Mouse (Mus musculus) adrenal gland, postnatal 0 days (tissue): Measurements from ENCODE around the gene Ccdc137. TPM values are rescaled to one million over a fixed set of nuclear protein-coding genes. Genes with fewer than 3 reads are reported as not detected.

Experiments
- polyA plus RNA-seq: library from polyadenylated mRNA; unstranded; fragments of >200 nt; fragmentation: Nextera tagmentation; extraction: Ambion mirVana; gene quantifications from 2 replicates; pipeline ENCODE4 v1.2.1, GENCODE M21; 2015

The Ccdc137 gene
- 17.7 and 21.3 TPM in 2 replicates for polyA plus RNA-seq

DNA sequence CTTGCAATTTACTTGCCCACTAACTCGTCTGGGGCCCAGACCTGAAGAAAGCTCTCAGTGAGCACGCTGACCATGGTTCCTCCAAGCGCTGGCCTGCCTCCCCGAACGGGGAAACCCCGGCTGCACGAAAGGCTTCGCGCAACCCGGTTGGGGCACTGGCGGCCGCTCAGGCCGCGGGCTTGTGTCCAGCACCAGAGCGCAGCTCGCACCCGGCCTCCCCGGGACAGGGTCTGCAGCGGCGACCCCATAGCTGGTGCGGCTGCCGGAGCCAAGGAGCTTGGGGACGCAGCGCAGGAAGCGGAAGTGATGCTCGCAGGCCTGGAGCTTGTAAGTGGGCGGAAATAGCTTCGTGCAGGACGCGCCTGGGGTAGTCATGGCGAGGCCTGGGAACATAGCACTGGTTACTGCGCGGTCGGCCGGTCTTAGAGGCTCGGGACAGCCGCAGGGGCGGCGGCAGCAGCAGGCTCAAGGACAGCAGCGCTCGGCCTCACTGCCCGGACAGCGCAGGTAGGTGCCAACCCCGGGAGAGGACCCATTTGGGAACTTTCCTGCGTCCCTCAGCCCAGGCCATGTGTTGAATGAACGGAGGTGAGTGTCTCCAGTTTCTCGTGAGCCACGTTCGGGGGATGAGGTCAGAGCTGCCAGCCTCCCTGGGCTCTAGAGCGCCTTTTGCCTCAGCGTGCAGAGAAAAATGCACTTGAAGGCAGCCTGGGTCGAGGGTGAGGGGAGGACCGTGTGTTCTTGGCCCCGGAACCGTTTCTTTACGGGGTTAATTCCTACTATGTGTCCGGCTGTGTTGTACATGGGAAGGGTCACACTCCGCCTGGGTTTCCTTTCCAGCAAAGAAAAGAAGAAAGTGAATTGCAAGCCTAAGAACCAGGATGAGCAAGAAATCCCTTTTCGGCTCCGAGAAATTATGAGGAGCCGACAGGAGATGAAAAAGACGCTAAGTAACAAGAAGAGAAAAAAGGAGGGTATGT, at the start of gene Ccdc137, which contains the start of gene Oxld1:
Gene Ccdc137 (plus strand): TSS at position 344 of the 980 bp plus-strand sequence.
Gene Oxld1 (minus strand): TSS at position 297 of the 980 bp plus-strand sequence.

DNA sequence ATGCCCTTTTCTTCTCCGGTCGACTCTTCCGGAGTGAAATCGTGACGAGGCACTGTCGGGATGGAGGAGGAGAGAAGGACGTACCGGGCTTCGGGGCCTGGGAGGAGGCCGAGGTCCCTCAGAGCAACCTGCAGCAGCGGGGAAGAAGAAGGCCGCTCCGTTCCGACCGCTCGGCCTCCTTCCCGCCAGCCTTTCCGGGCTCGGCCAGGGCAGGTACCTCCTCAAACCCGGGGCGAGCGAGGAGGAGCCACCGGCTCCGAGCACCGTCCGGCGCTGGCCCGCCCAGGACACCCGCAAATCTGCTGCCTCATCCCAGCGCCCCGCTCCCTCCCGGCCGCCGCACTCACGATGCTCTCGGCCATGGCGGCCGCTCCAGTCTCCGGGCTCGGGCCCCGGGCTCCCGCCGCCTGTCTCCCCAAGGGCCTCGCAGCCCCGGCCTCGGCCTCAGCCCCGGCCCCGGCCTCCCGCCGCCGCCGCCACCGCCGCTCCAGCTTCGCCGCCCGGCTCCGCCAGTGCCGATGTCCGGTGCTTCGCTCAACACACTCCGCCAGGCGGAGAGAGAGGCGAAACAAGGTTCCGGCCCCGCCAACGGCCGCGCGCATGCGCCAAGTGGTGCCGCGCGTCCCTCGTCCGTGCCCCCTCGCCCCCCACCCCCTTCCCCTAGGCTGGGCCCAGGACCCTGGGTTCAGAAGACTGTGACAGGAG, 20.6 kb upstream of the Ccdc137 start, which contains the start of gene Nploc4:
Gene Nploc4 (minus strand): TSS at position 557 of the 705 bp plus-strand sequence.

DNA sequence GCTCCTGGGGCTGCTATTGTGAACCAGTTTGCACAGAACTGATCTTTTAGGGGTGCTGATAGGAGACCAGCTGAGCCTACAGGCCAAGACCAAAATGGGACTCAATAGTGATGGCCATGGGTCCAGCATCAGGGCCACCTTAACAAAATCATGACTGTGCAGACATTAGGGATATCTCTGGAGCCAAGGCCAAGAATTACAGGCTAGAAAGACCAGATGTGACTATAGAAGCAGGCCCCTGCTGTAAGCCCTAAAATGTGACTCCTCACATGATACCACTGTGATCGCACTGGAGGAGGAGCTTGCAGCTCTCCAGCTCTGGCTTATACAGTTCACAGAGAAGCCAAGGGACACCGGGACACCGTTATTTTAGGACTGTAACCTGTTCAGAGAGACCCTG, 15.6 kb upstream of the Ccdc137 start, which contains the start of gene Tspan10:
Gene Tspan10 (plus strand): TSS at position 301 of the 400 bp plus-strand sequence.

DNA sequence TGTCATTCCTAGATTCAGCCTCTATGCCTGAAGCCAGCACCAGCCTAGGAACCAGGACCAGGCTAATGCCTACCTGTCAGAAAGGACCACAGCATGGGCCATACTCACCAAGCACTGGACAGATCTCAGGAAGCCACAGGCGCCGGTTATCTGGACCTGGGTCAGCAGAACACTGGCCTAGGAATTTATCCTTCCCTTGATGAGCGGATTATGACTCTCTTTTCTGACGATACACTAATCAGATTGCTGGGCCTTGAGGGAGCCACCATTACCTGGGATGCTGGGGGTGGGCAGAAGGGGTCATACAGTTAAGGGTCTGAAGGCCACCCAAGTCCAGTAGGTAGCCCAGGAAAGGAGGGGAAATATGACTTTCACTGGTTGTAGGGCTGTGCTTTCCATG, 4.6 kb upstream of the Ccdc137 start, which contains the start of gene Pde6g:
Gene Pde6g (minus strand): TSS at position 195 of the 400 bp plus-strand sequence.

DNA sequence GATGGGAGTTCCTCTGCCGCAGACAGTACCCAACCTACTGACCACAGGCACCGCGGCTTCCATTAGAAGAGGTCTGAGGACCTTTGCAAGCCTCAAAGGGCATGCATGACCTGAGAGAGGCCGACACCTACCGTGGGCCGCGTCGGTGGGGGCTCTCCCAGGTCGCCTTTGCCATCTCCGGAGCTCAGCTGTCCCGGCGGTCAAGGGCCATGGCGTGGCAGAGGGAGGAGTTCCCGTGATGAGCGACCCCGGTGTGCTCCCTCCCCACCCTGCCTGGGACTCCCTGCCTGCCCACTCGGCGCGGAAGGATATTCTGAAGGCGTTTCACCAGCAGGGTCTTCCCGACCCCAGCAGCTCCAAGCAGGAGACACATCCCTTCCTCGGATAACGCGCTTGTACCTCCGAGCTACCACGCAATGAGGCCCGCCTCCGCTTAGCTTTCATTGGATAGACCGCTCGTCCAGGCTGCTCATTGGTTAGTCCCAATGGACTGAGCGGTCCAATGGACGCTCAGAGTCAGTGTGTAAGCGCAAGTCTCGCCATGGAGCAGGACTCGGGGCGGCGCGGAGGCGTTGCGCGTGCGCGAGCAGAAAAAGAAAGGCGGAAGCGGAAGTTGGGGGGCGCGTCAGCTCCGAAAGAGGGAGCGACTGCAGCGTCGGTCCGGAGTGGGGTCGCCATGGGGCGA, 9.3 kb downstream of the Ccdc137 start, which contains the start of gene Arl16:
Gene Arl16 (minus strand): TSS at position 557 of the 685 bp plus-strand sequence.

DNA sequence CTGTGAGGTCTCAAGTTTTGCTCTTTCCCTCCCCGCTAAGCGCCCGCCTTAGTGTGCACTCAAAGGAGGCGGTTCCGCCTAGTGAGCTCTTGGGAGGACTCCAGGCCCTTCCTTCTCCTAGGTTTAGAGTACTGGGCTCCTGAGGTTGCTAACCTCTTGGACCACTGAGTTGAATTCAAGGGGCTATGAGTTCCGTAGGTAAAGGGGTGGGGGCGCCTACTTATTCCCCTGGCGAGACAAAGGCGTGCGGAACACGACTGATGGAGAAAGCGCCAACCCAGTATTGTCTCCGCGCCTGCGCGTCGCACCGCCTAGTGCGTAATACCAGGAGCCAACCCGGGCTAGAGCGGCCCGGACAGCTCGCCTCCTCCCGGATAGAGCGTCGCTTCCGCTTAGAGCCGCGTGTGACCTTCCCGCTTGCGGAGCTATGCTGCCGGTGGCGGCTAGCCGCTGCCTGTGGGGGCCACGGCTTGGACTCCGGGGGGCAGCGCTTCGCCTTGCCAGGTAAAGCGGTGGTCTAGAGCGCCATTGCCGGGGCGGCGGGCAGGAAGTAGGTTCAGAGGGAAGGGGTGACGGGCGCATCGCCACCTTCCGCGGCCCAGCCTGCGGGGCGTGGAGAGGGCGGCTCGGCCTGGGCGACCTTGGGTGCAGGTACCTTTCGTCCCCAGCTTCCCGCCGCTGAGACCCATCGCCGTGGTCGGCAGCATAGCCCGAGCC, 26.5 kb downstream of the Ccdc137 start, which contains the start of gene Mrpl12:
Gene Mrpl12 (plus strand): TSS at position 349 of the 717 bp plus-strand sequence.

DNA sequence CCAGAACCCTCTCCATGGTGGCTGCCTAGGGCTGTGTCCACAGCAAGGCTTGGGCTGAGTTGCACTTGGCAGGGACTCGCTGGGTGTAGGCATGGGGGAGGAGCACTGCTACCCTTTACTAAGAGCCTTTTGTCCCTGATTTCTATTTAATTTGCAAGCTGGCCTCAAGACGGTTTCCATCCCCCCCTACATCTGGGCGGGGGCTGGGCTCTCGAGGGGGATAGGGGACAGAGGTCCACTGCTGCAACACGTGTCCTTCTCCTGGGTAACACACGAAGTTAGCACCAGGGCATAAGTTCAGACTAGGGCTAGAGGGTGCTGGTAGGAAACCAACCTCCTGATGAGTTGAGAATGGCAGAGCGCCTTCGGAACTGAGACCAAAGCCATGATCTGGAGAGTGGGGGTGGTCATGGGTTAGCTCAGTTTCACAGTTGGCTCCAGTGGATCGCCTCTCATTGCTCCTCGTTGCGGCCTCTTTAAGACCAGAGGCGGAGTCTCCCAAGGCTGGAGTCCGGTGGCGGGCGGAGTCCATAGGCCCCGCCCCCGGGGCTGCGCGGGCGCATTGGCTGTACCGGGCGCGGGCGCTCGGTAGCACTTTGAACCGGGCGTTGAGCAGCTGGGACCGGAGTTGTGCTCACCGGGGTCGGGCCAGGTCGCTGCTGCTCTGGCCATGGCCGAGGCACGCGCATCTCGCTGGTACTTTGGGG, 33.6 kb downstream of the Ccdc137 start, which contains the start of gene Slc25a10:
Gene Slc25a10 (plus strand): TSS at position 524 of the 707 bp plus-strand sequence.

Other genes with a start within 250 kb of the Ccdc137 start
- gene Bahcc1, start 225.2 kb upstream of the Ccdc137 start, polyA plus RNA-seq: 4.2 TPM in 2 replicates
- gene Actg1, start 109.6 kb upstream of the Ccdc137 start, polyA plus RNA-seq: 924 and 1,111 TPM in 2 replicates
- 0.49 and 0.69 TPM in 2 replicates for gene Fscn2, start 96.6 kb upstream of the Ccdc137 start, polyA plus RNA-seq
- 15.2 and 21.4 TPM in 2 replicates for gene Faap100, start 79.4 kb upstream of the Ccdc137 start, polyA plus RNA-seq
- 20.4 and 26.7 TPM in 2 replicates for gene Nploc4, start 20.4 kb upstream of the Ccdc137 start, polyA plus RNA-seq
- not detected in 2 replicates for gene Tspan10, start 15.5 kb upstream of the Ccdc137 start, polyA plus RNA-seq
- not detected in 2 replicates for gene Pde6g, start 4.6 kb upstream of the Ccdc137 start, polyA plus RNA-seq
- gene Oxld1, start within 50 bp of the Ccdc137 start, polyA plus RNA-seq: 54.3 and 83.5 TPM in 2 replicates
- 38.6 and 47.5 TPM in 2 replicates for gene Arl16, start 9.5 kb downstream of the Ccdc137 start, polyA plus RNA-seq
- 164 and 216 TPM in 2 replicates for gene Mrpl12, start 26.5 kb downstream of the Ccdc137 start, polyA plus RNA-seq
- 37.8 and 83.2 TPM in 2 replicates for gene Slc25a10, start 33.7 kb downstream of the Ccdc137 start, polyA plus RNA-seq
- gene Gcgr, start 72.6 kb downstream of the Ccdc137 start, polyA plus RNA-seq: 2.4 and 2.5 TPM in 2 replicates
- gene Mcrip1, start 91.6 kb downstream of the Ccdc137 start, polyA plus RNA-seq: 173 and 184 TPM in 2 replicates
- 0.39 and 1.3 TPM in 2 replicates for gene Ppp1r27, start 93.0 kb downstream of the Ccdc137 start, polyA plus RNA-seq
- gene P4hb, start 115.1 kb downstream of the Ccdc137 start, polyA plus RNA-seq: 393 and 466 TPM in 2 replicates
- gene Arhgdia, start 123.5 kb downstream of the Ccdc137 start, polyA plus RNA-seq: 318 and 341 TPM in 2 replicates
- 271 and 273 TPM in 2 replicates for gene Alyref, start 140.2 kb downstream of the Ccdc137 start, polyA plus RNA-seq
- gene Anapc11, start 140.3 kb downstream of the Ccdc137 start, polyA plus RNA-seq: 152 and 197 TPM in 2 replicates
- gene Npb, start 150.4 kb downstream of the Ccdc137 start, polyA plus RNA-seq: 1.7 and 3.3 TPM in 2 replicates
- 62.0 and 82.8 TPM in 2 replicates for gene Pcyt2, start 159.8 kb downstream of the Ccdc137 start, polyA plus RNA-seq
- 33.3 and 62.9 TPM in 2 replicates for gene Sirt7, start 167.1 kb downstream of the Ccdc137 start, polyA plus RNA-seq
- gene Mafg, start 175.5 kb downstream of the Ccdc137 start, polyA plus RNA-seq: 18.1 and 19.0 TPM in 2 replicates
- 5.8 and 9.0 TPM in 2 replicates for gene Pycr1, start 185.7 kb downstream of the Ccdc137 start, polyA plus RNA-seq
- 0.22 and 0.95 TPM in 2 replicates for gene Myadml2, start 190.0 kb downstream of the Ccdc137 start, polyA plus RNA-seq
- gene Notum, start 203.1 kb downstream of the Ccdc137 start, polyA plus RNA-seq: 6.2 and 6.7 TPM in 2 replicates
- gene Aspscr1, start 214.9 kb downstream of the Ccdc137 start, polyA plus RNA-seq: 103 and 122 TPM in 2 replicates